Mouse (Mus musculus) liver, embryonic 14.5 days (tissue): ENCODE data around the gene Vwa3b. TPM values are rescaled to one million over a fixed set of nuclear protein-coding genes. Genes with fewer than 3 reads are reported as not detected.

Source experiments
- ATAC-seq: fragments of 200-750 bp; cut with Nextera tagmentation; 2 replicates; pipeline ENCODE4 v1.8.0; 2017; ENCODE audit warnings: moderate number of reproducible peaks, mild to moderate bottlenecking, moderate library complexity; ENCODE audit not compliant: insufficient read depth
- DNase-seq, 3 experiments: peaks; one replicate each; pipeline ENCODE4 v3.0.0-alpha.2; 2012 to 2013; ENCODE audit warnings: low read depth in 3 of 3, low spot score in 3 of 3
- H3K27ac ChIP-seq: fragments of 300-500 bp; sonication (generic); 2 replicates; pipeline ENCODE4 v1.5.1; 2014; ENCODE audit warnings: moderate library complexity, mild to moderate bottlenecking, control low read depth, inconsistent platforms
- H3K27me3 ChIP-seq: fragments of 300-500 bp; sonication (generic); 2 replicates; pipeline ENCODE4 v1.6.1; 2014; ENCODE audit warnings: mild to moderate bottlenecking, low read length, moderate library complexity; ENCODE audit not compliant: control insufficient read depth, insufficient read depth
- H3K36me3 ChIP-seq: fragments of 300-500 bp; sonication (generic); replicated peaks from 2 replicates; pipeline ENCODE4 v1.6.1; 2014; ENCODE audit warnings: low read depth; ENCODE audit not compliant: control insufficient read depth, insufficient read depth
- H3K4me1 ChIP-seq, 2 experiments: fragments of 200-500 bp in 1 of 2; fragments of 300-500 bp in 1 of 2; sonication (generic) in 1 of 2; replicated peaks; 2 replicates each; pipeline ENCODE4 v1.6.1; 2012 to 2014; ENCODE audit warnings: antibody characterized with exemption in 1 of 2, inconsistent platforms in 1 of 2, low read length in 1 of 2; ENCODE audit not compliant: control insufficient read depth in 2 of 2, insufficient read depth in 2 of 2
- H3K4me2 ChIP-seq: fragments of 300-500 bp; sonication (generic); 2 replicates; pipeline ENCODE4 v1.6.1; 2014; ENCODE audit warnings: low read depth, mild to moderate bottlenecking, control low read depth, moderate library complexity
- H3K4me3 ChIP-seq, 2 experiments: fragments of 200-500 bp in 1 of 2; fragments of 300-500 bp in 1 of 2; sonication (generic) in 1 of 2; 2 replicates each; pipeline ENCODE4 v1.5.1; 2012 to 2014; ENCODE audit warnings: low read depth in 2 of 2, low read length in 2 of 2, mild to moderate bottlenecking in 2 of 2, control low read depth in 1 of 2, inconsistent platforms in 1 of 2, moderate library complexity in 1 of 2; ENCODE audit not compliant: insufficient read depth in 1 of 2
- H3K9ac ChIP-seq: fragments of 300-500 bp; sonication (generic); replicated peaks from 2 replicates; pipeline ENCODE4 v1.6.1; 2014; ENCODE audit warnings: mild to moderate bottlenecking, control low read depth, moderate library complexity
- H3K9me3 ChIP-seq: fragments of 300-500 bp; sonication (generic); 2 replicates; pipeline ENCODE4 v1.6.1; 2016; ENCODE audit warnings: low read length, mixed read lengths; ENCODE audit not compliant: control insufficient read depth
- CTCF ChIP-seq: IDR thresholded peaks from 2 replicates; pipeline ENCODE4 v1.5.1; 2016; ENCODE audit warnings: antibody characterized with exemption, low read depth, control low read depth
- EP300 ChIP-seq: IDR thresholded peaks from 2 replicates; pipeline ENCODE4 v1.6.1; 2016; ENCODE audit warnings: antibody characterized with exemption, low read depth
- WGBS: fragments of 180-500 bp; shearing (Covaris S2); extraction: QIAGEN DNeasy Blood & Tissue Kit; methylation state at CpG from one replicate; pipeline ENCODE4 v1.1.7; 2014; ENCODE audit not compliant: insufficient replicate concordance; 5-methylcytosine and 5-hydroxymethylcytosine counted together
- polyA plus RNA-seq, 2 experiments: library from polyadenylated mRNA; depleted of rRNA in 1 of 2; stranded (reverse) in 1 of 2; unstranded in 1 of 2; fragments of >200 nt; fragmentation: Nextera tagmentation in 1 of 2; extraction: Ambion mirVana in 1 of 2; gene quantifications; 2 replicates each; pipeline versions ENCODE4 v1.2.1 to v1.2.3; 2012 to 2014

Gene Vwa3b
- polyA plus RNA-seq, 2 experiments: not detected

- Histone ChIP-seq H3K9ac (no peak overlapping the region), H3K4me1 (no peaks in the 10 kb centered on the region), H3K4me3 (no peak overlapping the region), H3K4me2 (no peak overlapping the region), H3K36me3 (no peaks in the 10 kb centered on the region), H3K27ac (no peak overlapping the region), H3K9me3 (no peaks in the 10 kb centered on the region), H3K27me3 (no peaks in the 10 kb centered on the region)
- 68% methylated on average over 5 of the region's 5 CpGs for WGBS
- no peak for TF ChIP-seq EP300
- no peak for TF ChIP-seq CTCF
- DNase-seq (no peak), ATAC-seq (no peak)
Observed at GRCm38 (mm10) chr1:37219593-37219992, 193.2 kb downstream of the Vwa3b start.

GRCm38 (mm10) chr1:37220134-37220907, 193.9 kb downstream of the Vwa3b start:
- no peak overlapping the region for H3K27ac ChIP-seq
- H3K4me3 ChIP-seq: no peak overlapping the region
- no peaks in the 10 kb centered on the region for H3K36me3 ChIP-seq
- WGBS: 34% methylated on average over 6 of the region's 6 CpGs
- no peaks in the 10 kb centered on the region for H3K27me3 ChIP-seq
- no peak for DNase-seq
- no peaks in the 10 kb centered on the region for H3K9me3 ChIP-seq
- no peaks in the 10 kb centered on the region for H3K4me1 ChIP-seq
- no peak for ATAC-seq
- TF ChIP-seq CTCF: no peak
- TF ChIP-seq EP300: no peak
- H3K9ac ChIP-seq: no peak overlapping the region
- H3K4me2 ChIP-seq: no peak overlapping the region

GRCm38 (mm10) chr1:37222002-37222401, 195.6 kb downstream of the Vwa3b start:
- no peak overlapping the region for H3K27ac ChIP-seq
- no peaks in the 10 kb centered on the region for H3K27me3 ChIP-seq
- H3K36me3 ChIP-seq: no peaks in the 10 kb centered on the region
- 50% methylated on average over 7 of the region's 7 CpGs for WGBS
- no peak overlapping the region for H3K9ac ChIP-seq
- H3K4me3 ChIP-seq: no peak overlapping the region
- no peaks in the 10 kb centered on the region for H3K9me3 ChIP-seq
- no peaks in the 10 kb centered on the region for H3K4me1 ChIP-seq
- no peak overlapping the region for H3K4me2 ChIP-seq
- TF ChIP-seq CTCF (no peak), EP300 (no peak)
- ATAC-seq (no peak), DNase-seq (no peak)

- ATAC-seq (no peak), DNase-seq (no peak)
- Histone ChIP-seq H3K36me3 (no peaks in the 10 kb centered on the region), H3K4me1 (no peaks in the 10 kb centered on the region), H3K9me3 (no peaks in the 10 kb centered on the region), H3K27me3 (no peaks in the 10 kb centered on the region), H3K4me2 (no peak overlapping the region), H3K4me3 (no peak overlapping the region), H3K9ac (no peak overlapping the region), H3K27ac (no peak overlapping the region)
- 50% methylated on average over 6 of the region's 6 CpGs for whole genome bisulfite sequencing
- TF ChIP-seq CTCF (no peak), EP300 (no peak)
Observed at GRCm38 (mm10) chr1:37230404-37230803, 204.0 kb downstream of the Vwa3b start.

GRCm38 (mm10) chr1:37231295-37231701, 204.9 kb downstream of the Vwa3b start:
- no peak for ATAC-seq
- Histone ChIP-seq H3K4me1 (no peaks in the 10 kb centered on the region), H3K9ac (no peak overlapping the region), H3K27me3 (no peaks in the 10 kb centered on the region), H3K4me3 (no peak overlapping the region), H3K9me3 (no peaks in the 10 kb centered on the region), H3K27ac (no peak overlapping the region), H3K36me3 (no peaks in the 10 kb centered on the region), H3K4me2 (no peak overlapping the region)
- DNase-seq: no peak
- 57% methylated on average over 6 of the region's 6 CpGs for WGBS
- TF ChIP-seq EP300: no peak
- TF ChIP-seq CTCF: no peak

Other genes with a start within 250 kb of the Vwa3b start
- gene Tmem131, start 82.9 kb upstream of the Vwa3b start, polyA plus RNA-seq (2012; rRNA removed): 13.6 and 14.9 TPM in 2 replicates
- 10.6 and 11.2 TPM in 2 replicates for gene Tmem131, start 82.9 kb upstream of the Vwa3b start, polyA plus RNA-seq (2014; fragmentation: Nextera tagmentation; extraction: Ambion mirVana)
- gene Cnga3, start 187.8 kb downstream of the Vwa3b start, polyA plus RNA-seq (2012; rRNA removed): not detected in 2 replicates
- not detected in 2 replicates for gene Cnga3, start 187.8 kb downstream of the Vwa3b start, polyA plus RNA-seq (2014; fragmentation: Nextera tagmentation; extraction: Ambion mirVana)